Mouse (Mus musculus) heart, postnatal 0 days (tissue): ENCODE measurements around the gene Pgap2.

Experiments
- CTCF ChIP-seq: IDR thresholded peaks from 2 replicates; pipeline ENCODE4 v1.5.1; 2016; ENCODE audit warnings: antibody characterized with exemption, control low read depth, low read depth
- EP300 ChIP-seq: IDR thresholded peaks from 2 replicates; pipeline ENCODE4 v1.6.1; 2016; ENCODE audit warnings: antibody characterized with exemption, low read depth

DNA sequence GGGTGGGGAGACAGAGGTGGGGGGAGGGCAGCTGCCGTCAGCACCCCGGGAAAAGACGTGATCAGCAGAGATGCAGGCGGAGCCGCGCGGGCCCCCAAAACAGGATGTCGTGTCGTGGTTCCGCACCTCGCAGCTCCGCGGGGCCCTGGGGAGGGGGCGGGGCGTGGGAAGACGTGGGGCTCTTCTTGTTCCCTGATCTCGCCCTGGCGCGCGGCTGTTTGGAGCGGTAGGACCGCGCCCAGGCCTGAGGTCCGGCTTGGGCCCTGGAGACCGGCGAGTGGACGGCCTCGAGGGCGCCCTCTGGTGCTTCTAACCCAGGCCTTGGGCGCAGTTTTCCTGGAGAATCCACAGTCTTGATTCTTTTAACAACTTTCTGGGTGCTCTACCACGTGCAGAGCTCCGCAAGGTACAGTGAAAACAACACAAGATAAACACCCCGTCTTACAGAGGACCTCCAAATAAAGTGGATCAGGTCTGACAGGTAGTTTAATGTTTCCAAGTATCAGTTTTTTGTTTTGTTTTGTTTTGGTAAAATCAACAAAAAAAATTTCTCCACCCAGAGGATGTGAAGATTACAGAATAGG, 40.7 kb downstream of the Pgap2 start:
- TF ChIP-seq CTCF = peak; percentile 77
- no peak; the same call in 1 of the 2 replicates for TF ChIP-seq EP300
